Comparison of ENCODE assay signal across 23 mouse cellular contexts in the genomic region with DNA sequence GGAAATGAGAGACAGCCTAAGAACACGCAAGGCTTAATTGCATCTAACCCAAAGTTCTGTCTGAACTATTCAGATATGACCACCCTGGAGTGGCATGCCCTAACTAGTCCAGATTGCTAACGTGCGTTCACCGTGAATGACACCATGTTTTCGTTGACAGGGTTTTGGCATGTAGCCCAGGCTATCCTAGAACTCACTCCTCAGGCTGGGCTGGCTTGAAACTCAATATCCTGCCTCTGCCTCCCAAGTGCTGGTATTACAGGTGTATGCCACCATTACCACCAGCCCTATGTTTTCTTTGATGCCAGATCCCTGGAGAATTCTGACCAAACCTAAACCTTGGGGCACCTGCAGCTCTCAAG. TPM values are rescaled to one million over a fixed set of nuclear protein-coding genes. Genes with fewer than 3 reads are reported as not detected.
DNase-seq lines count a peak whose midpoint lies in the region; ATAC-seq lines count a peak whose summit lies in the region.
"Had no signal": no experiment of that assay in that cellular context is flagged by ENCODE, and none has a peak within 500 bp of the region (broad histone marks: within the 10 kb centered on the region; RNA-seq: fewer than 3 reads in every experiment).

No protein-coding gene starts in this region.

- H3K9ac ChIP-seq in embryonic facial prominence, embryonic 14.5 days (ENCODE audit: low read depth, low read length) = no peak overlapping the region
- no peak overlapping the region for H3K9ac ChIP-seq in heart, embryonic 13.5 days
- H3K9ac ChIP-seq: embryonic facial prominence, embryonic 13.5 days; forebrain, embryonic 15.5 days; hindbrain, embryonic 15.5 days; kidney, embryonic 15.5 days had no signal

- ATAC-seq in embryonic facial prominence, embryonic 14.5 days (ENCODE audit: low read depth) = no peak
- ATAC-seq in heart, embryonic 13.5 days (ENCODE audit: extremely low read depth, insufficient number of reproducible peaks, low FRiP score, low TSS enrichment) = no peak
- no peak for ATAC-seq in inflammation-experienced regulatory T-cells, adult 6 months
- ATAC-seq: activated CD4-positive, CD25-positive, alpha-beta regulatory T cell, adult 4 months; forebrain, embryonic 15.5 days; intestine, embryonic 16.5 days had no signal

- H3K4me3 ChIP-seq in embryonic facial prominence, embryonic 14.5 days (ENCODE audit: low read depth, low read length) = no peak overlapping the region
- H3K4me3 ChIP-seq in embryonic facial prominence, embryonic 10.5 days = no peak overlapping the region
- no peak overlapping the region for H3K4me3 ChIP-seq in heart, embryonic 13.5 days
- H3K4me3 ChIP-seq in heart, embryonic 10.5 days = no peak overlapping the region
- H3K4me3 ChIP-seq: embryonic facial prominence, embryonic 13.5 days; forebrain, embryonic 15.5 days; hindbrain, embryonic 15.5 days; kidney, embryonic 15.5 days had no signal

- no peaks in the 10 kb centered on the region for H3K27me3 ChIP-seq in embryonic facial prominence, embryonic 14.5 days (replicated peaks; ENCODE audit: control insufficient read depth, insufficient read depth, low read length)
- H3K27me3 ChIP-seq in embryonic facial prominence, embryonic 10.5 days (replicated peaks; ENCODE audit: low read depth, poor library complexity, severe bottlenecking) = peaks cover 7% of the 10 kb centered on the region; the same call in 1 of the 2 replicates
- no peaks in the 10 kb centered on the region for H3K27me3 ChIP-seq in heart, embryonic 13.5 days (replicated peaks)
- 0 out of 2 replicates have a peak, but pooled peaks cover 4% of the 10 kb centered on the region for H3K27me3 ChIP-seq in heart, embryonic 10.5 days (ENCODE audit: insufficient read depth, poor library complexity, severe bottlenecking)
- H3K27me3 ChIP-seq: forebrain, embryonic 15.5 days; hindbrain, embryonic 15.5 days; kidney, embryonic 15.5 days had no signal

- 45% methylated on average over 5 of the region's 5 CpGs for WGBS in embryonic facial prominence, embryonic 14.5 days
- WGBS in embryonic facial prominence, embryonic 10.5 days = 94% methylated on average over 5 of the region's 5 CpGs
- 34% methylated on average over 5 of the region's 5 CpGs for WGBS in heart, embryonic 13.5 days
- WGBS in heart, embryonic 10.5 days = 85% methylated on average over 5 of the region's 5 CpGs

- intact Hi-C loops in left cerebral cortex, postnatal 4 days (cut with DNase I) = no loop called here

- DNase-seq in embryonic facial prominence, embryonic 14.5 days (ENCODE audit: low spot score) = peak; percentile 64
- DNase-seq in embryonic facial prominence, embryonic 10.5 days (ENCODE audit: low spot score) = no peak
- no peak for DNase-seq in heart, embryonic 10.5 days (ENCODE audit: low spot score)
- DNase-seq in left cerebral cortex, postnatal 4 days = peak; percentile 39
- no peak for DNase-seq in left cerebral cortex, adult 8-10 months (ENCODE audit: low spot score in 2 of 2)
- peak; percentile 71 for DNase-seq in heart, postnatal 4 days
- DNase-seq: adrenal gland, adult 8-10 months; B cell, adult 2 months; cerebellum, adult 8-10 months; kidney, postnatal 36 days; lung, postnatal 4 days; midbrain, embryonic 14.5 days; thymus, adult 2 months had no signal

- peaks cover 55% of the 10 kb centered on the region for H3K36me3 ChIP-seq in embryonic facial prominence, embryonic 14.5 days (ENCODE audit: control insufficient read depth, insufficient read depth, low read length)
- peaks cover 52% of the 10 kb centered on the region for H3K36me3 ChIP-seq in embryonic facial prominence, embryonic 10.5 days (replicated peaks)
- H3K36me3 ChIP-seq in heart, embryonic 13.5 days = peaks cover 59% of the 10 kb centered on the region
- peaks cover 58% of the 10 kb centered on the region for H3K36me3 ChIP-seq in heart, embryonic 10.5 days

- H3K27ac ChIP-seq in embryonic facial prominence, embryonic 14.5 days (replicated peaks; ENCODE audit: low read depth, low read length) = no peak overlapping the region
- no peak overlapping the region for H3K27ac ChIP-seq in embryonic facial prominence, embryonic 10.5 days (replicated peaks)
- H3K27ac ChIP-seq in heart, embryonic 13.5 days (replicated peaks) = peak overlapping the region; percentile 21; the same call in 1 of the 2 replicates
- H3K27ac ChIP-seq in heart, embryonic 10.5 days = no peak overlapping the region
- H3K27ac ChIP-seq: embryonic facial prominence, embryonic 13.5 days; forebrain, embryonic 15.5 days; hindbrain, embryonic 15.5 days; kidney, embryonic 15.5 days; stomach, postnatal 0 days had no signal

- no peaks in the 10 kb centered on the region for H3K4me1 ChIP-seq in embryonic facial prominence, embryonic 14.5 days (ENCODE audit: control insufficient read depth, insufficient read depth, low read length)
- H3K4me1 ChIP-seq in embryonic facial prominence, embryonic 10.5 days = peaks cover 15% of the 10 kb centered on the region
- H3K4me1 ChIP-seq in heart, embryonic 13.5 days = peaks cover 47% of the 10 kb centered on the region
- H3K4me1 ChIP-seq in heart, embryonic 10.5 days = peaks cover 53% of the 10 kb centered on the region

- no peak overlapping the region for H3K4me2 ChIP-seq in embryonic facial prominence, embryonic 14.5 days (ENCODE audit: low read depth, low read length)
- no peak overlapping the region for H3K4me2 ChIP-seq in heart, embryonic 13.5 days
- H3K4me2 ChIP-seq: embryonic facial prominence, embryonic 13.5 days; forebrain, embryonic 15.5 days; hindbrain, embryonic 15.5 days; kidney, embryonic 15.5 days had no signal

- 0 out of 2 replicates have a peak, but pooled peaks cover 3% of the 10 kb centered on the region for H3K9me3 ChIP-seq in embryonic facial prominence, embryonic 14.5 days (ENCODE audit: control insufficient read depth, low read length)
- peaks cover 4% of the 10 kb centered on the region; the same call in 1 of the 2 replicates for H3K9me3 ChIP-seq in embryonic facial prominence, embryonic 10.5 days
- H3K9me3 ChIP-seq in heart, embryonic 13.5 days = peaks cover 6% of the 10 kb centered on the region; the same call in 1 of the 2 replicates
- H3K9me3 ChIP-seq in heart, embryonic 10.5 days = no peaks in the 10 kb centered on the region
- H3K9me3 ChIP-seq: embryonic facial prominence, embryonic 13.5 days; forebrain, embryonic 15.5 days; G1E; hindbrain, embryonic 15.5 days; kidney, embryonic 15.5 days had no signal

RNA-seq across cellular contexts. Expression of a gene that starts 39.5 kb away (rescaled TPM):
- 115 and 138 TPM in 2 replicates for polyA plus RNA-seq in embryonic facial prominence, embryonic 14.5 days (2014; fragmentation: Nextera tagmentation; extraction: Ambion mirVana)
- polyA plus RNA-seq in embryonic facial prominence, embryonic 10.5 days (2016; fragmentation: Nextera tagmentation; extraction: Ambion mirVana) = 255 TPM in 2 replicates
- polyA plus RNA-seq in heart, embryonic 13.5 days (2015; fragmentation: Nextera tagmentation; extraction: Ambion mirVana) = 69.3 and 75.5 TPM in 2 replicates
- 148 and 164 TPM in 2 replicates for polyA plus RNA-seq in heart, embryonic 10.5 days (2016; fragmentation: Nextera tagmentation; extraction: Ambion mirVana)
- 100 to 1,000 TPM in 1 of 2 experiments, 10 to 100 TPM in 1; 94.9 to 103 TPM for total RNA-seq in left cerebral cortex, postnatal 4 days (2021)
- 10 to 100 TPM; 68.1 to 76.4 (median 71.0) TPM for total RNA-seq in left cerebral cortex, adult 8-10 months (2022)
- 10 to 100 TPM; 76.7 to 77.4 TPM for total RNA-seq in heart, postnatal 4 days (2021)
- polyA plus RNA-seq in inflammation-experienced regulatory T-cells, adult 6 months (2017; shearing (Covaris generic)) = 100 to 1,000 TPM; 313 to 340 (median 332) TPM

RNA-seq across cellular contexts. Expression of a gene that starts 45.0 kb away (rescaled TPM):
- polyA plus RNA-seq in embryonic facial prominence, embryonic 14.5 days (2014; fragmentation: Nextera tagmentation; extraction: Ambion mirVana) = 43.8 and 45.4 TPM in 2 replicates
- 50.6 and 51.8 TPM in 2 replicates for polyA plus RNA-seq in embryonic facial prominence, embryonic 10.5 days (2016; fragmentation: Nextera tagmentation; extraction: Ambion mirVana)
- polyA plus RNA-seq in heart, embryonic 13.5 days (2015; fragmentation: Nextera tagmentation; extraction: Ambion mirVana) = 44.5 and 45.3 TPM in 2 replicates
- 46.2 and 56.0 TPM in 2 replicates for polyA plus RNA-seq in heart, embryonic 10.5 days (2016; fragmentation: Nextera tagmentation; extraction: Ambion mirVana)
- total RNA-seq in left cerebral cortex, postnatal 4 days (2021) = 100 to 1,000 TPM; 127 to 130 TPM
- total RNA-seq in left cerebral cortex, adult 8-10 months (2022) = 100 to 1,000 TPM; 236 to 279 (median 240) TPM
- 10 to 100 TPM; 78.4 to 81.7 TPM for total RNA-seq in heart, postnatal 4 days (2021)
- 10 to 100 TPM; 20.1 to 25.6 (median 21.9) TPM for polyA plus RNA-seq in inflammation-experienced regulatory T-cells, adult 6 months (2017; shearing (Covaris generic))

Comparison
In these comparisons a context has a peak if more than half of its experiments do, and no peak if none do; other contexts are left out.
1. DNase-seq: peak in embryonic facial prominence, embryonic 14.5 days (single experiment), left cerebral cortex, postnatal 4 days (single experiment) and heart, postnatal 4 days (single experiment); none in embryonic facial prominence, embryonic 10.5 days (single experiment), heart, embryonic 10.5 days (single experiment) and left cerebral cortex, adult 8-10 months (0 of 2).